Comparison of ENCODE assay signal across 16 mouse cellular contexts in genomic region chr1:184365026-184365425, GRCm38 (mm10).
"Had no signal": no experiment of that assay in that cellular context is flagged by ENCODE, and none has a peak within 500 bp of the region (broad histone marks: within the 10 kb centered on the region; RNA-seq: fewer than 3 reads in every experiment).

No protein-coding gene starts in this region.

- H3K4me2 ChIP-seq: lung, embryonic 14.5 days; midbrain, embryonic 11.5 days; midbrain, embryonic 13.5 days; midbrain, embryonic 15.5 days; neural tube, embryonic 12.5 days; stomach, embryonic 15.5 days had no signal

- H3K36me3 ChIP-seq: midbrain, embryonic 13.5 days; midbrain, embryonic 15.5 days; neural tube, embryonic 12.5 days; stomach, embryonic 15.5 days had no signal

- ATAC-seq: midbrain, embryonic 13.5 days; midbrain, embryonic 15.5 days had no signal

- H3K27ac ChIP-seq: macrophage; midbrain, embryonic 13.5 days; midbrain, embryonic 15.5 days; neural tube, embryonic 12.5 days; stomach, embryonic 15.5 days; stomach, postnatal 0 days had no signal

- H3K27me3 ChIP-seq: megakaryocyte, embryonic 14.5 days; midbrain, embryonic 13.5 days; midbrain, embryonic 15.5 days; neural tube, embryonic 12.5 days; stomach, embryonic 15.5 days had no signal

- H3K9me3 ChIP-seq: stomach, embryonic 15.5 days had no signal

- DNase-seq: lung, adult 18-20 months; lung, embryonic 14.5 days; lung, postnatal 10 days; lung, postnatal 36 days; right cerebral cortex, postnatal 14 days; thymus, adult 2 months; thymus, postnatal 25 days; thymus, postnatal 4 days had no signal

- H3K4me3 ChIP-seq: megakaryocyte, embryonic 14.5 days; midbrain, embryonic 13.5 days; midbrain, embryonic 15.5 days; neural tube, embryonic 12.5 days; stomach, embryonic 15.5 days had no signal

- H3K9ac ChIP-seq: lung, embryonic 14.5 days; midbrain, embryonic 13.5 days; midbrain, embryonic 15.5 days; neural tube, embryonic 12.5 days; stomach, embryonic 15.5 days had no signal

- H3K4me1 ChIP-seq: megakaryocyte, embryonic 14.5 days; midbrain, embryonic 13.5 days; midbrain, embryonic 15.5 days; neural tube, embryonic 12.5 days; stomach, embryonic 15.5 days had no signal
